Mouse (Mus musculus) forebrain, embryonic 13.5 days (tissue): ENCODE results near the gene Pwwp2a. TPM values are rescaled to one million over a fixed set of nuclear protein-coding genes. Genes with fewer than 3 reads are reported as not detected.
A peak's percentile ranks its signal among the peaks of the same experiment; 100 is the strongest.

Experiments used
- ATAC-seq: fragments of 200-750 bp; cut with Nextera tagmentation; 2 replicates; pipeline ENCODE4 v1.8.0; 2017
- H3K27ac ChIP-seq: fragments of 300-500 bp; sonication (generic); 2 replicates; pipeline ENCODE4 v1.5.1; 2015; ENCODE audit warnings: inconsistent platforms, mild to moderate bottlenecking, moderate library complexity
- H3K27me3 ChIP-seq: fragments of 300-500 bp; sonication (generic); 2 replicates; pipeline ENCODE4 v1.6.1; 2015; ENCODE audit warnings: mild to moderate bottlenecking, inconsistent platforms
- H3K36me3 ChIP-seq: fragments of 300-500 bp; sonication (generic); 2 replicates; pipeline ENCODE4 v1.6.1; 2015; ENCODE audit warnings: mild to moderate bottlenecking, inconsistent platforms; ENCODE audit not compliant: poor library complexity, severe bottlenecking
- H3K4me1 ChIP-seq: fragments of 300-500 bp; sonication (generic); 2 replicates; pipeline ENCODE4 v1.6.1; 2015; ENCODE audit warnings: inconsistent platforms
- H3K4me2 ChIP-seq: fragments of 300-500 bp; sonication (generic); 2 replicates; pipeline ENCODE4 v1.6.1; 2015; ENCODE audit warnings: inconsistent platforms, mild to moderate bottlenecking, moderate library complexity
- H3K4me3 ChIP-seq: fragments of 300-500 bp; sonication (generic); 2 replicates; pipeline ENCODE4 v1.5.1; 2015; ENCODE audit warnings: mild to moderate bottlenecking, inconsistent platforms
- H3K9ac ChIP-seq: fragments of 300-500 bp; sonication (generic); 2 replicates; pipeline ENCODE4 v1.6.1; 2015; ENCODE audit warnings: mild to moderate bottlenecking, inconsistent platforms
- H3K9me3 ChIP-seq: fragments of 300-500 bp; sonication (generic); replicated peaks from 2 replicates; pipeline ENCODE4 v1.6.1; 2016; ENCODE audit warnings: inconsistent platforms
- WGBS: fragments of 180-500 bp; shearing (Covaris S2); methylation state at CpG from one replicate; pipeline ENCODE4 v1.1.7; 2015; 5-methylcytosine and 5-hydroxymethylcytosine counted together
- polyA plus RNA-seq: library from polyadenylated mRNA; unstranded; fragments of >200 nt; fragmentation: Nextera tagmentation; extraction: Ambion mirVana; gene quantifications from 2 replicates; pipeline ENCODE4 v1.2.1, GENCODE M21; 2015

Gene Pwwp2a
- polyA plus RNA-seq, 1 experiment from 2014 or later = 28.4 TPM

DNA sequence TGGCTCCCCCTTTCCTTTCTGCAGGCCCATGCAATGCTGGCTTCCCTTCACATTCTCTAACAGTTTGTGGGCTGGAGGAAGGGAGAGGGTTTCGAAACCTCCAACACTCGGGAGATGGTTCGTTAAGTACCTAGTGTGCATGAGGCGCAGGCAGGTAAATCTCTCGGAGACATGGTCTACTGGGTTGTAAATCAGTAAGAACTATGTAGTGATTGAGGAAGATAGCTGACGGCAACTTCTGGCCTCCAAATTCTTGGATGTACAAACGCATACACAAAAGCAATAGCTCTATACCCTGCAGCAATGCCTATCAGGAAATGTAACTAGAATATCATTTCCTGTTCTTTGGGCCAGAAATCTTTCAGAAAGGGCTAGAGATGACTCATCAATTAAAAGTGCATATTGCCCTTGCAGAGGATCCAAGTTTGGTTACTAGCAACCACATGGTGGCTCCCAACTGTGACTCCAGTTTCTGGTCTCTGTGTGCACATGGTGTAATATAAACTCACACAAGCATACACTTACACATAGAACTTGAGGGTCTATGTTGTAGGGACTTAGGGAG lies 47.0 kb downstream of the Pwwp2a start:
- no peak for ATAC-seq
- WGBS = 89% methylated on average over 7 of the region's 7 CpGs
- Histone ChIP-seq H3K9ac (no peak overlapping the region), H3K9me3 (no peaks in the 10 kb centered on the region), H3K4me3 (no peak overlapping the region), H3K4me2 (no peak overlapping the region), H3K27me3 (no peaks in the 10 kb centered on the region), H3K4me1 (no peaks in the 10 kb centered on the region), H3K27ac (no peak overlapping the region), H3K36me3 (peaks cover 50% of the 10 kb centered on the region)

DNA sequence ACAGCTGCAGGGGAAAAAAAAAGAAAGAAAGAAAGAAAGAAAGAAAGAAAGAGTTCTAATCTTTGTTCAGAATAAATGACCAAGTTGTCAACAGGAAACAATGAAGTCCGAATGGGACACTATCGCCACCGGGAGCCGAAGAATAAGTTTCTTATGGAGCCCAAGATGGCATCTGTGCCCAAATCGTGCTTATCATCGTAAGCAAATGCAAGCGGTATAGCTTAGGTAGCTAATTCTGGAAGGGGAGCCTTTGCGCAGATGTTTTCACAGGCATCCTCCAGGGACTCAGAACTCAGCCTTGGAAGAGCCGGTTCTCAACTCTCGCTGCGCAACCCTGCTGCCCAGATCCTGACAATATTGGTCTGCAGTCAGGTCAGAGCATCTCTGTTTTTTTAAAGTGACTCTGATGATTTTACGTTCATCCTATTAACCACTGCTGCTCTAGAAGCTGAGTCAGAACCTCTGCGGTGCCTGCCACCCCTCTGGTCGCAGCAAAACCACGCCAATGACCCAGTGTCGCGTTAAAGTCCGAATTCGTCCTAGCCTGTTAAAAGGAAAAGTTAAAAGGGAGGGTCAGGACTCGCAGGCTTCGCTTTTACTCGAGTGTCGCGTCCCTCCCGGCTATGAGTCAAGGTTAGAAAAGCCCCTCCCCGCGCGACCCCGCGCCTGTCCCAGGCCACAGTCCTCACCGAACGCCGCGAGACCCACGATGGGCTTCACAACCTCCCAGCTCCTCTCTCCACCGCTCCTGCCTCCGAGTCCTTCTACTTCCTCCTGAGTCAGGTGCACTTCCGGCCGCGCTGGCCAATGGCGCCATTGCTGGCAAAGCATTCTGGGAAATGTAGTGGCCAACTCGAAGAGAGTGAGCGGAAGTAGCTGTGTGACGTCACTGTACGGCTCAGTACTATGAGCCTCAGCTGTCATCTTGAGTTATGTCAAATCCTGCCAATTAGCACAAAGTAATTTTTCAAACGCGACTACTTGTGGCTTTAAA lies 65.7 kb downstream of the Pwwp2a start, which contains the start of gene Ttc1:
Ttc1 (minus strand) TSS at position 776 of the 994 bp plus-strand sequence.
- ATAC-seq = peak; percentile 100
- Histone ChIP-seq H3K4me2 (peak within 1 kb of the TSS; percentile 94), H3K36me3 (peaks cover 24% of the 10 kb centered on the region), H3K9me3 (no peaks in the 10 kb centered on the region), H3K27ac (0 out of 2 replicates have a peak within 1 kb of the TSS, but pooled peaks have one; percentile 37), H3K4me3 (peak within 1 kb of the TSS; percentile 74), H3K27me3 (no peaks in the 10 kb centered on the region), H3K4me1 (peaks cover 9% of the 10 kb centered on the region), H3K9ac (peak within 1 kb of the TSS; percentile 84)
- 3% methylated on average over 47 of the region's 47 CpGs for WGBS

DNA sequence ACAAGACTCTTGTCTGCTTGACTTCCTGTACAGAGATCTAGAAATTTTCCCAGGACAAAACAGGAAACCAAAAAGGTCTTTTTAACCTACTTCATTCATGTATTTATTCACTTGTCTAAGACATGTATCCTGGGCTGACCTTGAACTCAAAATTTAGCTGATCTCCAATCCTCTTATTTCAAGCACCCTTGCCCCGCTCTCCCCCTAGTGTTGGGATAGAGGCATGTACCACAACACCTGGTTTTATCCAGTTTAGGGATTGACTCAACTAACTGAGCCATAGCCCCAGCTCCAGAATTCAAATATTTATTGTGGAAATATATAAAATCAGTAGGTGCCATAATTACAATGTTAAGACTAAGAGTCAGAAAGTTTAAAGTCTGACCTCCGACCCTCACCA lies 69.7 kb downstream of the Pwwp2a start:
- Histone ChIP-seq H3K36me3 (no peaks in the 10 kb centered on the region), H3K4me2 (no peak overlapping the region), H3K4me3 (no peak overlapping the region), H3K4me1 (peaks cover 8% of the 10 kb centered on the region), H3K9ac (no peak overlapping the region), H3K27ac (no peak overlapping the region), H3K27me3 (peaks cover 15% of the 10 kb centered on the region; the same call in 1 of the 2 replicates), H3K9me3 (no peaks in the 10 kb centered on the region)
- ATAC-seq = no peak
- 64% methylated on average over 2 of the region's 2 CpGs for WGBS

DNA sequence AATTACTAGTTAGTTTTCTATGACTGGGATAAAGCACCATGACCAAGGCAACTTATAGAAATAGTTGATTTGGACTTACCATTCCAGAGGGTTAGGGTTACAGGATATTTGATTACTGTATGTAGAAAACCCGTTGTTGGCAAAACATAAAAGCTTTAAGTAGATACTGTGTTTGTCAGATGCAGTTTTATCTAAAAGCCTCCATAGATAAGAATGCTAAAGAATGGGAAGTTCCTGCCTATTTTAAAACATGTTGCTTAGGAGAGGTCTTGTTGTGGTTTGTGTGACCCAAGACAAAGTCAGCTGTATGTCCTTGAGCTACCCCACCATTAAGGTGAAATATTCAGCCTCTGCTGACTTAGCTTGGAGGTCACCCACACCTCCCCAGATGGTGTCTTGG lies 72.8 kb downstream of the Pwwp2a start:
- Histone ChIP-seq H3K27me3 (peaks cover 20% of the 10 kb centered on the region; the same call in 1 of the 2 replicates), H3K36me3 (no peaks in the 10 kb centered on the region), H3K4me1 (no peaks in the 10 kb centered on the region), H3K9me3 (no peaks in the 10 kb centered on the region), H3K9ac (no peak overlapping the region), H3K4me3 (no peak overlapping the region), H3K4me2 (no peak overlapping the region), H3K27ac (no peak overlapping the region)
- ATAC-seq = no peak
- 79% methylated on average over 1 of the region's 1 CpGs for WGBS

DNA sequence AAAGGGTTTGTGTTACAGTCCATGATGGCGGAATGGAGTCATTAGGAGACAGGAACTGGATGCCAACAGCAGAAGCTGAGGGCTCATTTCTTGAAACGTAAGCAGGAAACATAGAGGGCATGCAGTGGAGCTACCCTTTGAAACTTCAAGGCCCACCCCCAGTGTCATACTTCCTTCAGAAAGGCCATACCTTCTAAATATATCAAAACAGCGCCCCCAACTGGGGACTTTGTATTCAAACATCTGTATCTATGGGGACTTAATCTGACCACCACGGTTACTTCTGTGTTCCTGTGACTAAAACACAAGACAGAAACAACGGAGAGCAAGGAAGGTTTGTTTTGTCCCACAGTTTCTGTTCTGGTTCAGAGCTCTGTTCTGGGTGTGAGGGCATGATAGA lies 73.6 kb downstream of the Pwwp2a start:
- Histone ChIP-seq H3K4me2 (no peak overlapping the region), H3K4me3 (no peak overlapping the region), H3K36me3 (no peaks in the 10 kb centered on the region), H3K4me1 (no peaks in the 10 kb centered on the region), H3K9me3 (no peaks in the 10 kb centered on the region), H3K27ac (no peak overlapping the region), H3K9ac (no peak overlapping the region), H3K27me3 (peaks cover 20% of the 10 kb centered on the region; the same call in 1 of the 2 replicates)
- ATAC-seq = no peak
- WGBS = 60% methylated on average over 5 of the region's 5 CpGs

DNA sequence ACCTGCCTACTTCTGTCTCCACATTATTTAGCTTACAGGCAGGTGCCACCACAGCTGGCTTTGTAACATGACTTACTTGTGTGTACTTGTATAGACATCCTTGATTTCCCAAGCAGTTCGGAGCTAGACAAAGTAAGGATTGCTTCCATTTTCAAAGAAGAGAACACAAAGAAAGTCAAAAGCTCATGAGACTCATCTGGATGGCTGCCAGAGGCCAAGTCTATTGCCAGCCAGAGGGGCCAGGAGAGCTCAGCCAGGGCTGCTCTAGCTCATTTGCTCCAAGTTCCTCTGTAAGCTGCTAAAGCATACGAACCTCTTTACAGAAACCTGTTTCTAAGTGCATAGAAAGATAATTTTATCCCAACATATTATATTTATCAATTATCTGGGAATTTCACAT lies 76.6 kb downstream of the Pwwp2a start:
- no peaks in the 10 kb centered on the region for H3K9me3 ChIP-seq
- ATAC-seq = no peak
- no peak overlapping the region for H3K4me3 ChIP-seq
- WGBS = 78% methylated on average over 2 of the region's 2 CpGs
- no peak overlapping the region for H3K4me2 ChIP-seq
- H3K27ac ChIP-seq = no peak overlapping the region
- H3K4me1 ChIP-seq = no peaks in the 10 kb centered on the region
- peaks cover 19% of the 10 kb centered on the region for H3K27me3 ChIP-seq
- H3K9ac ChIP-seq = no peak overlapping the region
- H3K36me3 ChIP-seq = no peaks in the 10 kb centered on the region

DNA sequence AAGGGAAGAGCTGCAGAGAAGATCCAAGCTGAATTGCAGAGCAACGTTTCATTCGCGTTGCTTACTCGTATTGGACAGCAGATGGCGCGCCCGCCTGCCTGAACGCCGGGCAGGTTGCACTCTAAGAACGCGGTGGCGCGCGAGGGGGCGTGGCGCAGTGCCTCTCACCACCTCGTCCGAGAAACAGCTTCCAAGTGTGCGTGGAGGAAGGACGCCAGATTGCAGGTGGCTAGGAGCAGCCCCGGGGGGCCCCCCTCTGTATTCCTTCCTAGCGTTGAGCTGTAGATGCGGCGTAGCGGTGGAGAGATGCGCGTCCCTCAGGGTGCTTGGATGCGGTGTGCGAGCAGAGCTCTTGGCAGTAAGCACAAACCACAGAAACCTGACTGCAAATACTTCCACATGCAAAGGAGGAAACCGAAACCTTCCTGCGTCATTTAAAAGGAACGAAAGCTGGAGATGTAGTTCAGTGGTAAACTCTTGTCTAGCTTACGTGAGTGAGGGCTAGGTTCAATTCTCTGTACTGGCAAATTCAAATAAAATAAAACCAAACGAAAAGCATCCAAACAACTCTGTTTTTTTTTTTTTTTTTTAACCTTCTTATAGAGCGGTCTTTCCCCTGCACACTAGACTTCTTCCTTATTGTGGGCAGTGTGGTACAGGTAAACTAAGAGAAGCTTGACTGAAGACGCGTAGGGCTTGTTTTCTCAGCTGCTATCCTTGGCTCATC lies 85.3 kb downstream of the Pwwp2a start:
- Histone ChIP-seq H3K4me2 (peak overlapping the region; percentile 79), H3K4me1 (0 out of 2 replicates have a peak, but pooled peaks cover 3% of the 10 kb centered on the region), H3K36me3 (no peaks in the 10 kb centered on the region), H3K27me3 (peaks cover 37% of the 10 kb centered on the region), H3K27ac (no peak overlapping the region), H3K9me3 (no peaks in the 10 kb centered on the region), H3K4me3 (peak overlapping the region; percentile 49), H3K9ac (peak overlapping the region; percentile 61)
- 4% methylated on average over 37 of the region's 37 CpGs for WGBS
- ATAC-seq = peak; percentile 93

DNA sequence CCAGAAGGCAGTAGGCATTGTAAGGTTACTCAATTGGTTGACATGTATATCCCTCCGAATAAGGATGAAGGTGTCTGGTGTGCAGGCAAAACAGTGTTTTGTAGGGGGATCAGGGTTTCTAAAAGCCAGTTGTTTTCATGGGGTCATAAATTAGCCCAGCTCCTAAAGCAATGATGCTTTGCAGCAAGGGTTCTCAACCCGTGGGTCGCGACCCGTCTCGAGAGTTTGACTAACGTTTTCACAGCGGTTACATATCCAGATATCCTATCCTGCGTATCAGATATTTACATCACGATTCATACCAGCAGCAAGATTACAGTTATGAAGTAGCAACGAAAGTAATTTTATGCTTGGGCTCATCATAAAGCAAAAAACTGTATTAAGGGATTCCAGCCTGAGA lies 86.0 kb downstream of the Pwwp2a start:
- Histone ChIP-seq H3K27ac (no peak overlapping the region), H3K4me2 (no peak overlapping the region), H3K36me3 (no peaks in the 10 kb centered on the region), H3K9me3 (no peaks in the 10 kb centered on the region), H3K9ac (no peak overlapping the region), H3K4me1 (0 out of 2 replicates have a peak, but pooled peaks cover 3% of the 10 kb centered on the region), H3K4me3 (no peak overlapping the region), H3K27me3 (peaks cover 37% of the 10 kb centered on the region)
- no peak for ATAC-seq
- 76% methylated on average over 11 of the region's 11 CpGs for WGBS

DNA sequence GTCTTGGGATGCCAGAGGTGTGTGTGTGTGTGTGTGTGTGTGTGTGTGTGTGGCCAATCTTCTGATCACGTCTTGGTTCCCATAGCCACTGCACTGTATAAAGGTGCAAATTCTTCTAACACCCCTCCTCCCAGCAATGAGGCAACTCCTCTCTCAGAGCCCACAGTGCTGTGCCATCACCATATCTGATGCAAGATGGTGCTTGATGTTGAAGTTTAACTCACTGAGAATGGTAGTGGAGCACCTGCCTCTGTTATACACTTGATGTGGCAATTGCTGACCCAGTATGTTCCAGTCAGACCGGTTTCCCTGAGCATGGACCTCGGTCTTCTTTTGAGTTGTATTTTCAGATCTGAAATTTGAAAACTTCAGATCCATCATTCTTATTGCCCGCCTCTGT lies 88.3 kb downstream of the Pwwp2a start:
- no peak for ATAC-seq
- H3K9me3 ChIP-seq = no peaks in the 10 kb centered on the region
- no peaks in the 10 kb centered on the region for H3K36me3 ChIP-seq
- H3K4me1 ChIP-seq = 0 out of 2 replicates have a peak, but pooled peaks cover 3% of the 10 kb centered on the region
- no peak overlapping the region for H3K4me2 ChIP-seq
- H3K4me3 ChIP-seq = no peak overlapping the region
- no peak overlapping the region for H3K27ac ChIP-seq
- WGBS = 82% methylated on average over 4 of the region's 4 CpGs
- H3K9ac ChIP-seq = no peak overlapping the region
- peaks cover 40% of the 10 kb centered on the region for H3K27me3 ChIP-seq
